Mouse (Mus musculus): ENCODE measurements around the gene Cdc40. TPM values are rescaled to one million over a fixed set of nuclear protein-coding genes. Genes with fewer than 3 reads are reported as not detected.

Gene Cdc40
- 26.2 TPM for polyA plus RNA-seq (2014; fragmentation: Illumina TruSeq; extraction: RNeasy Lipid Tissue Mini Kit (QIAGEN cat#74804); ENCODE audit: low read depth, low replicate concordance)

DNA sequence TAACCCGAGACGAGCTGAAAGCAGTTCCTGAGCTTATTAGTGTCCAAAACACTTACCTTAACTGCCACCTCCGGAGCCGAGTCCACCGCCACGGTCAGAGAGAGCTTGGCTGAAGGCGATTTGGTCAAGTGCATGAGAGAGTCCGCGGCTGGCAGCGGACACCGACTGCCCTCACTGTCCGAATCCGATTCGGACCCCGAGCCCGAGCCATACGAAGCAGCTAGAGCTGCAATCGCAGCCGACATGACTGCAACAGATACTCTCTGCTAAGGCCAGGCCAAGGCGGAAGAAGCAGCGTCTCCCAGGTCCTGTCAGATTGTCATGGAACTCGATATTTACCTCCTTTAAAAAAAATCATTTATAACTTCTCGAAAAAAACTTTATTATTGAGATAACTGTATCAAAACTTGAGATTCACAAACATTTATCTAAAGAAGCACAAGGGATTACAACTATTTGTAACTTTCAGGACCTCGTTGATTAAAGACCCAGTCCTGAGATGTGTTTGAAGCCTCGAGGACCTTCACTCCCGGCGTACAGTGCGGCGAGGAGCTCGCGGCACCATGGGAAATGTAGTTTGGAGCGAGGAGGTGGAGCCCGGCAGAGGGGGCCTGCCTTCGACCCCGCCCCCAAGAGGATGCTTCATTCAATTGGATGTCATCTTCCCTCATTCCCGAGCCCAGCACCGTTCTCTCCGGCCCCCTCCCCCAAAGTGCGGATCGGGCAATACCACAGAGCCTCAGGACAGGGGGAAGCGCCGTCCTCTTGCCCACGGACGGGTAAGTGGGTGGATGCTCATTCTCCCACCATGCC is at the start of gene Cdc40, which contains the start of gene Wasf1:
Gene Cdc40 (minus strand): TSS at position 481 of the 813 bp plus-strand sequence.
Gene Wasf1 (plus strand): TSS at position 645 of the 813 bp plus-strand sequence.

Other genes with a start within 250 kb of the Cdc40 start
- not detected for gene Mettl24, start 200.0 kb downstream of the Cdc40 start, polyA plus RNA-seq (2014; fragmentation: Illumina TruSeq; extraction: RNeasy Lipid Tissue Mini Kit (QIAGEN cat#74804); ENCODE audit: low read depth, low replicate concordance)
- 1.1 TPM for gene Wasf1, start 164 bp upstream of the Cdc40 start, polyA plus RNA-seq (2014; fragmentation: Illumina TruSeq; extraction: RNeasy Lipid Tissue Mini Kit (QIAGEN cat#74804); ENCODE audit: low read depth, low replicate concordance)
- gene Gpr6, start 189.0 kb upstream of the Cdc40 start, polyA plus RNA-seq (2014; fragmentation: Illumina TruSeq; extraction: RNeasy Lipid Tissue Mini Kit (QIAGEN cat#74804); ENCODE audit: low read depth, low replicate concordance): not detected

Measured in liver, adult 10 weeks (tissue).